Mouse (Mus musculus): ENCODE results near the gene Cisd3.

Gene Cisd3

DNA sequence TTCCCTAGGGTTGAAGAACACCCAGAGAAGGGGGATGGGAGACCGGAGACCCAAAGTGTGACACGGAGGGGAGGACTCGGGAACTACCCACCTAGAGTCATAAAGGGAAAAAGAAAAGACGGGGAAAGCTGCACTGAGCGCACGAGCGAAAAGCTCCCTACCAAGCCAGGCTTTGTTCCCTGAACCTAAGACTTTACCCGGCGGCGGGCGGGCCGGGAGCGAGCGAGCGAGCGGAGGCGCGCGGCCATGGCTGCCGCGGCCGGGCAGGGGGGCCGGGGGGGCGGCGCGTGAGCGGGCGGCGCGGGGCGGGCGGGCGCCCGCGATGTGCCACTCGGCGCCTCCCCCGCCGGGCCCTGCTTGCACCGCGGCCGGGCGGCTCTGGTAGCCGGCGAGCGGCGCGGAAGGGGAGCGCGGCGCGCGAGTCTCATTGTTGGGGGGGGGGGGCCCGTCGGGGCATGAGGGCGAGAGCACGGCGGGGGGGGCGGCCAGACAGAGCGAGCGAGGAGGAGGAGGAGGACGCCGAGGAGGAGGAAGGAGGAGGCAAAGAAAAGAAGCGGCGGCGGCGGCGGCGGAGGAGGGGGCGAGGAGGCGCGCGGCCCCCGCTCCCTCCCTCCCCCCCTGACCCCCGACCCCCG, 22.6 kb upstream of the Cisd3 start, which contains the start of gene Mllt6:
Mllt6 (plus strand) TSS at position 522 of the 635 bp plus-strand sequence.
- DNase-seq (ENCODE audit: low read depth in 1 of 2, low spot score in 2 of 2), result peak in 1 of 2 experiments; percentile 38

DNA sequence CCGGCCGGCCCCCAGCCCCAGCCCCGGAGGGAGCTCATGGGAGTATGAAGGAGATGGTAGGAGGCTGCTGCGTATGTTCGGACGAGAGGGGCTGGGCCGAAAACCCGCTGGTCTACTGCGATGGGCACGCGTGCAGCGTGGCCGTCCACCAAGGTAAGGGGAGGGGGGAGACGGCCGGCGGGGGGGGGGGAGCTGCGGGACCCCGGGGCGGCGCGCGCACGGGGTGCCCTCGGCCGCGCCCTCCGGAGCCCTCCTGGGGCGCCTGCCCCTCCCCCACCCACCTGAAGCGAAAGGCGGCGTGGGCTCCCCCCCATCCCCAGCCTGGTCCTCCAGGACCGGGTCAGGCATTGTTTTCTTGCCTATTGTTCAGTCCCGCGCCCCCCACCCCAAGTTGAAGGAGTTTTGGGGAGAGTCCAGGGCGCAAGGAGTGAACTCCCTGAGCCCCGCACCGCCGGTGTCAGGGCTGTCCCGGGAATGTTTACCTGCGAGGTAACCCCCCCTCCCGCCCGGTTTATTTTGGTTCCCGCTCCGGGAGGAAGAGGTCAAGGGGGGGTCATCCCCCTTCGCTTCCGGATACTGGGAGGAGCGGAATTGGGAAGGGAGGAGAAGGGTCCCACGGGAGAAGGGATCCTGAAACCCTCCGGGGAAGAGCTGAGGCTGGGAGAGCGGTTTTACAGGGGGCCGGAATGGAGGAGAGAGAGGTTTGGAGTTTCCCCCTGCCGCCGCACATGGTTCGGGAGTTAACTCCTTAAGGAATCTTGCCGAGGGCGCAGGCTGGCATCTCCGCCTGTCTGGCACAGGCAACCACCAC, 21.9 kb upstream of the Cisd3 start:
- no peak for DNase-seq (ENCODE audit: low read depth in 1 of 2, low spot score in 2 of 2)

DNA sequence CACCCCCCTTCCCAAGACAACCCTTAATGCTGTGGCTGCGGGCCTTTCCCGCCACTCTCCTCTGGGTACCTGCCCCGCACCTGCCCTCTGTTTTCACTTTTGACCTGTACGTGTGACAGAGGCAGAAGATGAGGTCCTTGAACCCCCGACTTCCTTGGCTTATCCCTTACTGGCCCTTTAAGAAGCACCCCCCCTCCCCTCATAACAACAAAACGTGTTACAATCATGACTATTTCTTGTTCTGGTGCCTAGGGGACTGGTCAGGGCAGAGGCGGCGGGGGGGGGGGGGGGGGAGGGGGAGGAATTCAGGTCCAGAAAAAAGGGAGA, 21.3 kb upstream of the Cisd3 start:
- no peak for DNase-seq (ENCODE audit: low read depth in 1 of 2, low spot score in 2 of 2)

DNA sequence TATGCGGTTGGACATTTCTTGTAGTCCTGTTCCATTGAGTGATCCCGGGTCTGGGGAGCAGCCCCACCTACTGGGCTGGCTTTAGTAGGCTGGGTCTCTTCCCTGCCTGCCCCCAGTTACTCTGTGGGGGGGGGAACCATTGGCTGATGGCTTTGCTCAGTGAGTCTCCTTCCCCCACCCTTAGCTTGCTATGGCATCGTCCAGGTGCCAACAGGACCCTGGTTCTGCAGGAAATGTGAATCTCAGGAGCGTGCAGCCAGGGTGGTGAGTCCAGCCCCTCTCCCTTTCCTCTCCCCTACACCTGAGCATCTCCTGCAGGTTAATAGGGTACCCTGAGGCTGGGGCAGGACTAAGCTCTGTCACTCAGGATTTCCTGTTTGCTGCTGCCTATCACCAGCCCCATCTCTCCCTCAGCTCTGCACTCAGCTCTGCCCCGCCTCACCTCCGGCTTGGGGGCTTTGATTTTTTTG, 20.8 kb upstream of the Cisd3 start:
- no peak for DNase-seq (ENCODE audit: low read depth in 1 of 2, low spot score in 2 of 2)

DNA sequence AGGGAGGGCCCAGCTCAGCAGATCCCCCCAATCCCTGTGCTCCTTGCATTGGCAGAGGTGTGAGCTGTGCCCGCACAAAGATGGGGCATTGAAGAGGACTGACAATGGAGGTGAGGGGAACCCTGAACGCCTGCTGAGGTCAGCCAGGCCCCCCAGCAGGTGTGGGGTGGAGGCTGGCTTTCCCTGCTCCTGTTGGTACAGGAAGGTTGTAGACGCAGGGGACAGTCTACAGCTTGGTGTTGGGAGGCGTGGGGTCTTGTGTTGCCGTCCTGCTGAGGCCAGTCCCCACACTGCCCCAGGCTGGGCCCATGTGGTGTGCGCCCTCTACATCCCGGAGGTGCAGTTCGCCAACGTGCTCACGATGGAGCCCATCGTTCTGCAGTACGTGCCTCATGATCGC, 20.2 kb upstream of the Cisd3 start:
- no peak for DNase-seq (ENCODE audit: low read depth in 1 of 2, low spot score in 2 of 2)

DNA sequence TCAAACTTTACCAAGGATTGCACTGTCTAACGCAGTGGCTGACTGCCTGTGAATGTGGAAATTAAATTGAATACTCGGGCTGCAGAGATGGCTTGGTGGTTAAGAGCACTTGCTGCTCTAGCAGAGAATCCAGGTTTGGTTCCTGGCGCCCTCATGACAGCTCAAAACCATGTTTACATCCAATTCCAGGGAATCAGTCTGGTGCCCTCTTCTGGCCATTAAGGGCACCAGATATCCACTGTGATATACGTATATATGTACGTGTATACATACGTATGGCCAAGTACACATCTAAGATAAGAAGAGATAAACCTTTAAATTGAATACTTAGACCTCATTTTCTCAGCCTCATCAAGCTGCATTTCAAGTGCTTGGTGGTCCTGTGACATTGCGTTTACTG, 19.4 kb upstream of the Cisd3 start:
- DNase-seq (ENCODE audit: low read depth in 1 of 2, low spot score in 2 of 2), result no peak

DNA sequence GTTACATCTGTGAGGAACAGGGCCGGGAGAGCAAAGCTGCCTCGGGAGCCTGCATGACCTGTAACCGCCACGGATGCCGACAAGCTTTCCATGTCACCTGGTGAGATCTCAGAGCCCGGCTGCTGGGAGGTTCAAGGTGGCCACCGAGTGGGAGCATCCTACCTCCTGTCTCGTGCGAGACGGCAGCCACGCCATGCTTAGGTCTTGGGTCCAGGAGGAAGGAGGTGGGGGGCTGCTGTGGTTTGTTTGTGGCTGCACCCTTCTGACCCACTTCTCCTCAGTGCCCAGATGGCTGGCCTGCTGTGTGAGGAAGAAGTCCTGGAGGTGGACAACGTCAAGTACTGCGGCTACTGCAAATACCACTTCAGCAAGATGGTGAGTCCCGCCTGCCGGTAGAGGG, 18.8 kb upstream of the Cisd3 start:
- no peak for DNase-seq (ENCODE audit: low read depth in 1 of 2, low spot score in 2 of 2)

DNA sequence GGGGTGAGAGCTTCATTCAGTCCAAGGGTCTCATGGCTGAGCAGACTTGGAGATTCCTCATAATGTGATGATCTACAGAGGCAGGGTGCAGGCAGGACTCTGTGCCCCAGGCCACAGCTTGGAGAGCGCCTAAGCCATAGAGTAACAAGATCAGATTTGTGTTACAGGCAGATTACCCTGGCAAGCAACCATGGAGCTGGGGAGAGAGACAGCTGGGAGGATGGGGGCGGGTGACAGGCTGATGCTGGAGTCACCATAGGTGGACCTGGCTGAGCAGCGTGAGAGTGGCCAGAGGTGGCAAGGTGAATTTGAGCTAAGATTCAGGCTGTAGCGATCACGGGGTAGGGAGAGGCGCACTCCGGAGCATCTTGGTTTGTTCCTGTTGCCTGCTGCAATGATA, 17.5 kb upstream of the Cisd3 start:
- DNase-seq (ENCODE audit: low read depth in 1 of 2, low spot score in 2 of 2), result no peak

DNA sequence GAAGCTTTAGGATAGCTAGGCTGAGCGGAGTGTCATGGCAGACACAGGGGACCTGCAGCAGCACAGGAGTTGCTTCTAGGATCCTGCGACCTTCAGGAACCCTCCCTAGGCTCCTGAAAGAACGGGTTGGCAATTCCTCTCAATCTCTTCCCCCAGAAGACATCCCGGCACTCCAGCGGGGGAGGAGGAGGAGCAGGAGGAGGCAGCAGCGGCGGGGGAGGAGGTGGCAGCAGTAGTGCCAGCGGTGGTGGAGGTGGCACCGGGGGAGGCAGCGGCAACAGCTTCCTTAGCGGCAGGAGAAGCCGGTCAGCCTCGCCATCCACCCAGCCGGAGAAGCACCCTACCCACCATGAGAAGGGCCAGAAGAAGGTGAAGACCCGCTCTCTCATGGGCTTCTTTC, 16.4 kb upstream of the Cisd3 start:
- DNase-seq (ENCODE audit: low read depth in 1 of 2, low spot score in 2 of 2), result no peak

DNA sequence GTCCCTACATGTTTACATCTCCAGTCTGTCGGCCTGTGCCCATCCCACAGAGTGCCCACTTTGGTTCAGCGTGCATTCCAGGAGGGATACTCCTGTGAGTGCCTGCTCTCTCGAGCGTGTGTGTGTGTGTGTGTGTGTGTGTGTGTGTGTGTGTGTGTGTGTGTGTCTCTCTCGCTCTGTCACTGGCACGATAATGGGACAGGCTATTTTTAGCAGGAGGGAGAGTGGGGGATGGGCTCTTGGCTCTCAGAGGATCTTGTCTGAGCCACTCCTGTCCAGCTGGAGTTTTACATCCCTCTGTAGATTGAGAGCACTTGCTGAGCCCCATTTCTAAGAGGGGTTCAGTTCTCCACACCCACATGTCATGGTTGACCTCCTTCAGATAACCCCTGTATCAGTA, 15.8 kb upstream of the Cisd3 start:
- no peak for DNase-seq (ENCODE audit: low read depth in 1 of 2, low spot score in 2 of 2)

DNA sequence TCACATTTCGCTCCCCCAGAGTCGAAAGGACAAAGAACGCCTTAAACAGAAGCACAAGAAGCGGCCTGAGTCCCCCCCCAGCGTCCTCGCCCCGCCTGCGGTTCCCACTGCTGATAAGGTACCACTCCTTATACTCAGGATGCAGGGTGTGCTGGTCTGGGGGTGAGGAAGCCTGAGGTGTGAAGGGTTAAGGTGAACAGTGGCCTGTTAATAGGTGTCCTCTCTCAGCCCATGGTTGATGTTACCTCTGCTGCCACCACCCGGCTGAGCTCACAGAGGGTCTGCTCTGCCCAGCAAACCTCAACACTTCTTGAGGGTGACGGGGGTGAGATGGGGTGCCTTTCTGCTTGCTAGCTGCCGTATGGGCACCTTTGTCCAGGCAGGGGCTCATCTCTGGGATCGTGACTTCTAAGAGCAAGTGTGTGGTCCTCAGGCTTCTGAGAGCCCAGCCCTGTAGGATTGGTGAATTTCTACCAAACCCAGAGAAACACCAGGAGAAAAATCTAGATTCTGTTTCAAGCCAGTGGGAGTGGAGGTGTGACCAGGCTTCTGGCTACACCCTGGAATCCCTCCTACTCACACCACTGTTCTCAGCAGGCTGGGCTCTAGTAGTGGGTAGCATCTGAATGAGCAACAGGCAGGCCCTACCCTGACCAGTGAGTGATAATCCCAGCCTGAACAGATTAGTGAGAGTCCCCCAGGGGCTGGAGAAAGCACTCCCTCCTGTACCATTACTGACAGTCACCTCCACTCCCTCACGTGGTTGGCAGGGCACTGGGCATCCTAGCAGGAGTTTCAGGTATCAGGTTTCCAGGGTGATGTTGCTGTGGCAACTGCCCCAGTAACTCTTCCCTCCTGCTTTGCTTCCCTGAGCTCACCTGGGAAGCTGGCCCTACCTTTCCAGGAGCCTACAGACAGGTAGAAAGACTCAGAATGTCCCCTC, 15.1 kb upstream of the Cisd3 start:
- DNase-seq (ENCODE audit: low read depth in 1 of 2, low spot score in 2 of 2), result no peak

DNA sequence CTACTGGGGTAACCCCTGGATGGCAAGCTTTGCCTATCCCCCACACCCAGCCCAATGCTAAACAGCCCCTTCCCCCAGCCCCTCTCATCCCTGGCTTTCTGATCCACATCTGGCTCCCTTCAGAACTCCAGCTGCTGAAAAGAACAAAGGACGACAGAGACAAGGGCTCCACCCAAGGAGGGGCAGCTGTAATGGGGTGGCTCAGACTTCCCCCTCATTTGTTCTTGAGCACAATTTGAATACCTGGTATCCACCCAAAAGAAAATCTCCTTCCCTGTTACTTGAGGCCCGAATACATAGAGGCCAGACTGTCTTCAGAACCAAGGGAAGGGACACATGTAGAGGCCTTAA, 14.5 kb upstream of the Cisd3 start:
- no peak for DNase-seq (ENCODE audit: low read depth in 1 of 2, low spot score in 2 of 2)

DNA sequence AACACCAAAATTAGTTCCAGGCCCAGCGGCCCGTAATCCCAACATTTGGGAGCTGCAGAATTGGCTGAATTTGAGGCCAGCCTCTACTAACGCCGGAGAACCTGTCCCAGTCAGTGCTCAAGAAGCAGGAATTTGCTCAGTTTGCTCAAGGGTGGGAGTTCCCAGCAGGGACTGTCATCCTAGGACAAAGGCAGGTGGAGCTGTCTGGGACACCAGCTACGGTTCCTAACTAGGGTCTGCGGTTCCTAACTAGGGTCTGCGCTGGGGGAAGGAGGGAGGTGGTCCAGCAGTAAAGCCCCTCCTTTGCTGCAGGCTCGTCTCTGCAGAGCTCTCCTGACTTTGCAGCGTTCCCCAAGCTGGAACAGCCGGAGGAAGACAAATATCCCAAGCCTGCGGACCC, 12.5 kb upstream of the Cisd3 start:
- no peak for DNase-seq (ENCODE audit: low read depth in 1 of 2, low spot score in 2 of 2)

DNA sequence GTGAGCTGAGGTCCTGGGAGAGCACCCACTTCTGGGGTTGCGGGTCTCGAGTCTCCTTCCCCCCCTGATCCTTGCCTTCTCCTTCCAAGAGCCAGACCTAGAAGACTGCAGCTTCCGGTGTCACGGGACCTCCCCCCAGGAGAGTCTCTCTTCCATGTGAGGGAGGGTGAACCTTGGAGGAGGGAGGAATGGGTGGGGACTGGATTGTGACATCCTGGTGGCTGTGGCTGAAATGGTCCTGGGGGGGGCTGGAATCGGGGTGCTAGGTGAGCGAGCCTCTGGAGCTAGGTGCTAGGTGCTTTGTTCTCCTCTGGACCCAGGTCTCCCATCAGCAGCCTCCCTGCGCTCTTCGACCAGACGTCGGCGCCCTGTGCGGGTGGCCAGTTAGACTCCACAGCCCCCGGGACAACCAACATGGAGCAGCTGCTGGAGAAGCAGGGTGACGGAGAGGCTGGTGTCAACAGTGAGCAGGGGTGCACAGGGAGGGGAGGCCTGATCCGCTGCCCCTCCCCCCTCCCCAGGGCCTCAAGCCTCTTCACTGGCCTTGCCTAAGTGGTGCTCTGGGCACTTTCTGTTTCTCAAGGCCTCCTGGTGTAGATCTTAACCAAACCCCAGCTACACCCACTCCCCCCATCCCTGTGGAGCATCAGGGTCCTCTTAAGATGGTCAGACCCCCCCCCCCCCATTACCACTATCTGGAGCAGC, 9.4 kb upstream of the Cisd3 start:
- DNase-seq (ENCODE audit: low read depth in 1 of 2, low spot score in 2 of 2), result no peak

DNA sequence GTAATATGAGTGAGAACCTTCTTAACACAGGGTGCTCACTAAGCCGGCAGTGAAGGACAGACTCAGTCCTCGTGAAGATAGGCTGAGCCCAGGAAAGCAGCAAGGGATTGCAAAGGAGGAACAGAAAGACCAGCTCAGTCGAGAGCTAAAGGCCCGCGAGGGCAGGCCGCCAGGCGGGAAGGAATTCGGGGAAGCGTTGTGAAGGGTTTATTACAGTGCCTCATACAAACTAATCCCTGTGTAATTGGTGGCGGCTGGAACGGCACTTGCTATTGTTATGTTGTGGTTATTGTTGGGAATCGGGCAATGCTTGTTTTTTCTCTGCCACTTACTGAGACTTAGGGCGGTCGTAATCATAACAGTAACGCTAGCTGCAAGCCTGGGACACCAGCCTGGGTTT, 8.2 kb upstream of the Cisd3 start:
- DNase-seq (ENCODE audit: low read depth in 1 of 2, low spot score in 2 of 2), result no peak

DNA sequence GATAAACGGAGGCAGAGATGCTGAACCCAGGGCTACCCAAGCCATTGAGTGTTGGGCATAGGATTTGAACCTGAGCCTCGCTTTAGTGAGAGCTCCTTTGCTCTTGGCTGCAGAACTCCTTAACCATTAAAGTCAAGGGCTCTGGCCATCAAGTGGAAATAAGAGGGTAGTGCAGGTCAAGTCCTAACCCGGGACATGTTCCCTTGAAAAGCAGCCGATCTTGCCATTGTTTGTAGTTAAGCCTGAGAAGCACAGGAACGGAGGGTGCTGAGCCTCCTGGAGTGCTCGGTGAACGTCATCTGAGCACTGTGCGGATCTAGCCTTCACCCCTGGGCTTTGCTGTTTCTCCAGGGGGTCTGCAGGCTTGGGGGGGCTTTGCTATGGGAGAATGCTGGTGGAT, 7.8 kb upstream of the Cisd3 start:
- DNase-seq (ENCODE audit: low read depth in 1 of 2, low spot score in 2 of 2), result no peak

DNA sequence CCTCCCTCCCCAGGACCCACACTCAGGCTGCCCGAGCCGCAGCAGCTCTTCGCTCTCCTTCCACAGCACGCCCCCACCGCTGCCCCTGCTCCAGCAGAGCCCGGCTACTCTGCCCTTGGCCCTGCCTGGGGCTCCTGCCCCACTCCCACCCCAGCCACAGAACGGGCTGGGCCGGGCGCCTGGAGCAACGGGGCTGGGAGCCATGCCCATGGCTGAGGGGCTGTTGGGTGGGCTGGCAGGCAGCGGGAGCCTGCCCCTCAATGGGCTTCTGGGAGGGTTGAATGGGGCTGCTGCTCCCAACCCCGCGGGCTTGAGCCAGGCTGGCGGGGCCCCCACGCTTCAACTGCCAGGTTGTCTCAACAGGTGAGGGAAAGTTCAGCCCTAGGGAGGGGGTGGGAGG, 7.3 kb upstream of the Cisd3 start:
- DNase-seq (ENCODE audit: low read depth in 1 of 2, low spot score in 2 of 2), result no peak

DNA sequence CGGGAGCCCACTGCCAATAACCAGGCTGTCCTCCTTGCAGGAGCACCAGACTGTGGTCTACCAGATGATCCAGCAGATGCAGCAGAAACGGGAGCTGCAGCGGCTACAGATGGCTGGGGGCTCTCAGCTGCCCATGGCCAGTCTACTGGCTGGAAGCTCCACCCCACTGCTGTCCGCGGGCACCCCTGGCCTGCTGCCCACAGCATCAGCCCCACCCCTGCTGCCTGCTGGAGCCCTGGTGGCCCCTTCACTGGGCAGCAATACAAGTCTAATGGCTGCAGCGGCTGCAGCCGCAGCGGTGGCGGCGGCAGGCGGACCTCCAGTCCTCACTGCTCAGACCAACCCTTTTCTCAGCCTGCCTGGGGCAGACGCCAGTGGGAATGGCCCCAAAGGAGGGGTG, 5.2 kb upstream of the Cisd3 start:
- no peak for DNase-seq (ENCODE audit: low read depth in 1 of 2, low spot score in 2 of 2)

DNA sequence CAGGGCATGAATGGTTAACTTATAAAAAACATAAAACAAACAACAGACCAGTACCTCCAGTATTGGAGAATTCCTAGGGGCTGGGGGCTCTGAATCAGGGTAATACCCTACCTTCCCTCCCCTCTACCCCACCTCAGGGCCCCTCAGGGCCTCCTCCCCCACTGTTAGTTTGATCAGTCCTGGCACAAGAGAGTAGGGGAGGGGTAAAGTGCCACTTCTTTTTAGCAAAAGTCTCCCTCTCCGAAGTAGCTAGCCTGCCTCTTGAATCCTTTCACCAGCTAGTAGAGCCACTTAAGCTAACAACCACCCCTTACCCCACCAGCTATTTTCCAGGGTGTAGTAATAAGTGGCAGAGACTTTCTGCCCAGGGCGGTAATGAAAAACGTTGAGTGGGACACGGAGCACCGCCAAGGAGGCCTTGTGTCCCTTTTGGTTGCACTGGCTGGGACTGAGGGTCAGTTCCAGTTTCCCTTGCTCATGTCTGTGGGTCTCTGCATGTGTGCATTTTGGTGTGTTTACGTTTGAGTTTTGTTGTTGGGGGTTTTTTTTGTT, 3.0 kb upstream of the Cisd3 start:
- DNase-seq (ENCODE audit: low read depth in 1 of 2, low spot score in 2 of 2), result no peak

DNA sequence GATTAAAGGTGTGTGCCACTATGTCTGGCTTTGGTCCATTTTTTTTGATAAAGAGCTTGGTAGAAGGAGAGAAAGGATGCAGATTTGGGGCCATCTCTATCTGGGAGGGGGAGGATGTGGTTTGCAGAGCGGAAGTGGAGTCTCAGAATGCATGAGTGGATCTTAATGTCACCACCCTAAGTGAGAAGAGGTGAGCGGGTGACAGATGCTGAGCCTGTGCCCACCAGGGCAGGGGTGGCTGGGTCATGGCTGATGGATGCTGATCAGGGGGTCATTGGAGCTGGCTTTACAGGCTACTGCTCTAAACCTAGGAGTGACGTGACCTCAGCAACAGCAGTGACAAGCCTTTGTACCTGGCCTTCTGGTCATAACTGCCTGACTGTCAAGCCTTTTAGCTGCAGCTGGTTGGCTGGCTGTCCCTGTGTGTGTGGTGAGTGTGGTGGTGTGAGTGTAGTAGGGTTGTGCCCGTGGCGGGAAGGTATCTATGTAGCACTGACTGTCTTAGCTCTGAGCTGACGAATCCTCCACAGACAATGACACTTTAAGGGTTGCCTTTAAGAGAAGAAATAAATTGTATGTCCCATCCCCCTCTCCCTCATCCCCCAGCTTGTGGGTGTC, 1.5 kb upstream of the Cisd3 start:
- no peak for DNase-seq (ENCODE audit: low read depth in 1 of 2, low spot score in 2 of 2)

DNA sequence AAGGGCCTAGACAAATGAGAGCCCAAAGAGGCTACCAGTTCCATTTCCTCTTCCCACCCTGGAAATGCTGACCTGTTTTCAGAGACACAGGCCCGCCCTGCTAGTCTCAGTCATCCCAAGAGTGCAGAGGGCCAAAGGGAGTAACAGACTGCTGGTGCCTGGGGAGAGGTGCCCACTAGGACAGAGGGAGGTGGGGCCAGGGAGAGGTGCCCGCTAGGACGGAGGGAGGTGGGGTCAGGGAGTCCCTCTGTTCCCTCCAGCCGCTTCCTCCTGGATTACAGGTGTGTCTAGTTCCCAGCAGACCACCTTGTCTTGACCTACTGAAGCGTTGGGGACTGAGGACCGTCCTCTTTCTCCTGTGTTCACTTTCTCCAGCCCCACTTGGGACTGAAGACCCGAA, 860 bp upstream of the Cisd3 start:
- no peak for DNase-seq (ENCODE audit: low read depth in 1 of 2, low spot score in 2 of 2)

All from monocyte, adult 2 months (primary cell).